Mouse (Mus musculus) fibroblast of lung, adult 2 months (primary cell): ENCODE data around the gene Slc15a3.

Source experiments
- DNase-seq: peaks from one replicate; pipeline ENCODE4 v3.0.0-alpha.2; 2011; ENCODE audit warnings: low read depth

Gene Slc15a3

GRCm38 (mm10) chr19:10822534-10822933 lies 17.0 kb upstream of the Slc15a3 start:
- no peak for DNase-seq

DNA sequence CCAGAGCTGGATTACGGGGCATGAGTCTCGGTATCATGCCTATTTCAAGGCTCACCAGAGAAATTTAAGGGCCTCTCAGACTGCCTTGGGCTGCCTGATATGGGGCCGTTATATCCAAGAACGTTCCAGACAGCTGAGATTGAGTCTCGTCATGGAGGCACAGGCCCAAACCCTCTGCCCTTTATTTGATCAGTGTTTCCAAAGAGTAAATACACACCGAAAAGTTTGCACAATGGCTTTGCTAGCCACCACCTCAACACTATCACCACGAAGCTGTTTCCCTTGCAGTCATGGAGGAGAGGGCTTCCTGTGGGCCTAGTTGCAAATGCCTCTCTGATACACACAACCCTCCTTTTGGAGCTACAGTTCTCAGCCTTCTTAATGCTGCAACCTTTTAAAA lies 15.5 kb upstream of the Slc15a3 start:
- DNase-seq, result no peak

DNA sequence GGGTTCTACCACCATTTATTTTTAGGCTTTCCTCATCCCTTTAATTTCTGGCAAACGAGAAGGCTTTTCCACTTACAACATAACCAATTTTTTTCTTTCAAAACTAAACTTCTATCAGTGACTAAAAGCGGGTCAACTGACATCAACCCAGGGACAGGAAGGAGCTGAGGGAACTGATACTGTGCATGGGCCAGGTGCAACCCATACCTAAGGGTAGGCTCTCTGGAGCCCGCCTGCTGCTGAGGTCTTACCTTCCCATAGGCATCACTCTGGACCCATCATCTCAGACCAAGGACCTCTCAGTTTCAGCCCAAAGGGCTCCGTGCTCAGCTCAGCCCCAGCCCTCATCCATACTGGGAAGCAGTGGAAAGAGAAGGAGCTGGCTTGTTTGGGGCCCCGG lies 11.2 kb upstream of the Slc15a3 start:
- DNase-seq, result no peak

- no peak for DNase-seq
Measured at GRCm38 (mm10) chr19:10829436-10830175, 9.9 kb upstream of the Slc15a3 start, which contains the start of gene Cd6. TSS of gene Cd6 (minus strand) at chr19:10830058.

- DNase-seq, result no peak
Measured at GRCm38 (mm10) chr19:10831424-10831823, 8.1 kb upstream of the Slc15a3 start.

GRCm38 (mm10) chr19:10832030-10832429 lies 7.5 kb upstream of the Slc15a3 start:
- DNase-seq, result no peak

DNA sequence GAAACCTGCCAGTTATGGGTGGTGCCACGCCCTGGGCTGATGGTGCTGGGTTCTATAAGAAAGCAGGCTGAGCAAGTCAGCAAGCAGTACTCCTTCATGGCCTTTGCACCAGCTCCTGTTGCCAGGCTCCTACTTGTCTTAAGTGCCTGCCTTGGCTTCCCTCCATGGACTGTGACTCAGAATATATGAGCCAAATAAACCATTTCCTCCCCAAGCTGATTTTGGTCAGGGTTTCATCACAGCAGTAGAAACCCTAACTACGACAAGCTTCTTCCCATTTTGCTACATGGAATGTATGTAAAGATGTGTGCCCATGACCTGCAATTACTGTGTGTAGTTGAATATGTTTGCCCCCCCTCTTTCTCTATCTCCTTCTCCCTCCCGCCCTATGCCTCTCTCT lies 5.9 kb upstream of the Slc15a3 start:
- DNase-seq, result peak; percentile 28

DNA sequence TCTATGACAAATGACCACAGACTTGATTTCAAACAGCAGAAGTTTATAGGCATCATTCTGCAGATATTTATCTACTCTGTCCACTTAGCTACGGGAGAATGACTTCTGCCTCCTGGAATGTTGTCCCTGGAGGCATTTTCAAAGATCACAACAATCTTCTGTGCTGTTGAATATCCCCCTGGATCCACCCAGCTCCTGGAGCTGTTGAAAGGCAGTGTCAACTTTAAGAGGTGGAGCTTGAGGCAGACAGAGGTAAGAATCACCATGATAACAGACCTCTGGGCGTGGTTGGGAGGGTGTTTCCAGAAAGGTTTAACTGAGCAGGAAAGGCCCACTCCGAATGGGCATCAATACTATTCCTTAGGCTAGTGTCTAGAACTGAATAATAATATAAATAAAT lies 3.9 kb upstream of the Slc15a3 start:
- DNase-seq, result no peak

GRCm38 (mm10) chr19:10841721-10842626 lies 2.4 kb downstream of the Slc15a3 start:
- no peak for DNase-seq

GRCm38 (mm10) chr19:10842914-10843313 lies 3.4 kb downstream of the Slc15a3 start:
- no peak for DNase-seq

DNA sequence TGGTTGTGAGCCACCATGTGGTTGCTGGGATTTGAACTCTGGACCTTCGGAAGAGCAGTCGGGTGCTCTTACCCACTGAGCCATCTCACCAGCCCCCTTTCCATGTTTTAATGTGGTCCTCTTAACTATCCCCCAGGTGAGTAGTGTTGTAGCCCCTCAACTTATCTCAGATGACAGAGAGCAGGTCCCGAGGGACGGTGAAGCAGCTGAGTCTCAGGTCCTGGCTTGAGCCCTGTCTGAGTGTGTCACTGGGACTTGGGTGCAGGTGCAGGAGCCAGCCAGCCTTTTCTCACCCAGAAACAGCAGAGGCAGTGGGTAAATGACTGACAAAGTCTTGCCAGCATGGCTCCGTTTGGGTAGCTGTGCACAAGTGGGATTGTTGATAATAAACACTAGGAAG lies 4.7 kb downstream of the Slc15a3 start:
- no peak for DNase-seq

GRCm38 (mm10) chr19:10845454-10845853 lies 5.9 kb downstream of the Slc15a3 start:
- no peak for DNase-seq

- DNase-seq, result no peak
Measured at GRCm38 (mm10) chr19:10846150-10846549, 6.6 kb downstream of the Slc15a3 start.

GRCm38 (mm10) chr19:10847311-10848087 lies 8.0 kb downstream of the Slc15a3 start:
- no peak for DNase-seq

DNA sequence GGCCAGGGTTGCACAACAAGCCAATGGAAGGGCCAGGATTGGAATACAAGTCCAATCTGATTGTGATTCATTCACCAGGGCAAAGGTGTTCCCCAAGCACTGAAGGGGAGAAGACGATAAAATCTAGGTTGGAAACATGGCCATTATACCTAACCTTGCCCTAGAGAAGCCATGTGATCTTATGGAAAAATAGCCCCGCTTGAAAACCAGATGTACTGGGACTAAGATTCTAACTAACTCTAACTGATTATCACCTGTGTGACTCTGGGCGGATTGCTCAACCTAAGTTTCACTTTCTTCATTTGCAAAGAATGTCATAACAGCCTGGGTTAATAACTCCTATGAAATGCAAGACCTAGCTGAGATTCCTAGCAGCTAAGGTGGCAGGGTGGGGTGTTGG lies 15.9 kb downstream of the Slc15a3 start:
- no peak for DNase-seq

DNA sequence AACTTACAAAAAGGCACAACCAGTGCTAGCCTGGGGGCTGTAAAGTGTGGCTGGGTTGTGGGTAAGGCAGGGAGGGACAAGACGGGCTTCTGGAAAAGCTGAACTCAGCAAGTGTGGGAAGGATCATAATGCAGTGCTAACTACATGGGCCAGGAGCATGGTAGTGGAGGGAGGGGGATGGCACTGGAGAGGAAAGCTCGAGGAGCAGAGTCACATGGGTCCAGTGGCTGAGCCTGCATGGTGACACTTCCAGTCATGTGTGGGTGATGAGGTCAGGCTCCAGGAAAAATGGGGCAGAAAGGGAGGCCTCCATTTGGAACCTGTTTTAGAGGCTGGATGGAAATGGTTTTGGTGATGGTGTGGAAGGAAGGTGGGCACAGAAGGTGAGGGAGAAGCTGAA lies 17.0 kb downstream of the Slc15a3 start:
- DNase-seq, result no peak

- DNase-seq, result no peak
Measured at GRCm38 (mm10) chr19:10860072-10860497, 20.6 kb downstream of the Slc15a3 start.

DNA sequence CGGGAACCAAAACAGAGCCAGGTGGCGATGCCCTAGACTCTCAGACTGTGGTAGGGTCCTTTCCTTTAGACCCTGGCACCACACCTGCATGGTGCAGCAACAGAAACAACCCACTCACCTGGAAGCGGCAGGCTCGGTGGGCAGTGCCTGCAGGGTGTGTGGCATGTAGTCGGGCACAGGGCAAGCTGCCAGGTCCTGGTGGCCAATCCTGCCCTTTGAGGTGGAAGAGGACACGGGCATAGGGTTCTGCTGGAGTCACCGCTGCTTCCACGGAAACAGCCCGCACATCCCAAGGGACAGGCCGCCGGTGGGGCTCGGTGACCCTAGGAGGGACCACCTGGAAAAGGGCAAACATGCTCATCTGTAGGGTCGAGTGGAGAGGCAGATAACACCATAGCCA lies 26.8 kb downstream of the Slc15a3 start:
- no peak for DNase-seq

DNA sequence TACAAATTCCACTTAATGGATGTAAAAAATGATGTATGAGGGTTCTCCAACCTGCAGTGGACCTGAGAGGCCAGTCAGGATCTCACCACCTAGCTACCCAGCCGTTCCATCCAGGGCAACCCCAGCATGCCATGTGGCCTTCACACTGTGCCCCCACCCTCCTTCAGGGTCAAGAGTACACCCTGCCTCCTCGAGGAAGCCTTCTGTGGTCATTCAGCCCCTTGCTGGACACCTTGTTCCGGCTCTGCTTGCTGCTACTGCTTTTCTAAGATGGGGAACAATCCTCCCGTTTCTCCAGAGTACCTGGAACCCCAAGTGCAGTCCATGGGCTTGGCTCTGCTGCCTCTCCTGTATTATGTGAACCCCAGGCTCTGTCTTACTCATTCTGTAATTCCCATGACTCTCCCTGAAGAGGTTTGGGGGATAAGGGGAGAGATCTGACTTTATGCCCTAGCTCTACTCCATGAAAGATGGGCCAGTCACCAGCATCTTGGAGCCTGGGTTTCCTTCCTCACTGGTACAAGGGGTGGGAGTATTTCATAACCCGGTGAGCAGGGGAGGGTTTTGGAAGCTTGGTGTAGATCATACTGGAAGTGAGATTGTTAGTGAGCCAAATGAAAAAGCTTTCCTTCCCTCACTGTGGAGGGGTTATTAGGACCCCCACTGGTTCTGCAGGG lies 28.6 kb downstream of the Slc15a3 start:
- no peak for DNase-seq

DNA sequence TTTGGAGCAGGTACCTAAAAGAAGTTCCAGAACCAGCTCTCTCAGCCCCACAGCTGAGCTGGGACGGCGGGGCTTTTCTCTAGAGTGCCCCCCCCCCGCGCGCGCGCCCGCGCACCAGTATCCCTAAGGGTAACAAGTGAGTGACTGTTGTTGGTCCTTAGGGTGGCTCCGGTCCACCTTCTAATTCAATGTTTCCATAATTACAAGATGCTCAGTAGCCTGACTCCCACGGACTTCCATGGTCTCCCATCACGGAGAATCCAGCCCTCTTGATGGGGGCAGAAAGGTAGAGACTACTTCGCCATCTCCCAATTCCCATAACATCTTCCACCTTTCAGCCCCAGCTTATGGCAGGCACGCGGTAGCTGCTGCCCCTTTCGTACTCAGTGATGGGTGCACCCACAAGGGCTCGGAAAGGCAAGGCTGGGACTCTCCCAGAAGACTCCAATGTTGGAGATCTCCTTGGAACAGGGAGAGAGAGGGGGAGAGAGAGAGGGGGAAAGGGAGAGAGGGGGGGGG lies 29.2 kb downstream of the Slc15a3 start:
- no peak for DNase-seq

GRCm38 (mm10) chr19:10869241-10869885 lies 29.8 kb downstream of the Slc15a3 start:
- no peak for DNase-seq
